8 mouse cellular contexts compared by ENCODE assay signal in the genomic region with DNA sequence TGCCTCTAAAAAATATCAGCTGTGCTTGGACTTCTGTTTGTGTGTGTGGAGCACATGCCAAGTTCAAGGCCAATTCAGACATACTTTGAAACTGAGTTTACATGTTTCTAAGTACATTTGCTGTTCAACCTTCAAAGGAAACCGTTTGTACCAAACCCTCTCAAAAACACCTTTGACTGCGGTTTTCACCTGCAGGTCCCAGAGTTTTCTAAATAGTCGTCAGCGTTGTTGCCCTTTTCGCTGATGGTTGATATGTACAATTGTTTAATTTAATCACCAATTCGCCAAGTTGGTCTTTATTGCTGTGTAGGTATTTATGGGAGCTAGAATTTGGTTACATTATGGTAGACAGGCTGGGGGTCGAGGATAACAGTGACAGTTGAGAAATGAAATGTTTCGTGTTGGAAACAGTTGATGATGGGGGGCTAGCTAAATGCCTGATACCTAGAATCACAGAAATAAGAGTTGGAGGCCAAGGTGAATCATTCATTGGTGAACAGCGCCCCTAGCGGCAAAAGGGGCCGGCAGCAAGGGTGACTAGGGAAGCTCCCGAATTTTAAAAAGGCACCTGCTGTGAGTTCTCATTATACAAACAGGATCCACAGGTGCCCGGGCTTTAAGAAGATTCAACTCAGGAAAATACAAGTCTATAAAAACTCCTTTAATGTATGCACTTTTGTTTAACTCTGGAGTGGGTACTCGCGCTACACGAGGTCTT. TPM values are rescaled to one million over a fixed set of nuclear protein-coding genes. Genes with fewer than 3 reads are reported as not detected.
DNase-seq lines count a peak whose midpoint lies in the region; ATAC-seq and TF ChIP-seq lines count a peak whose summit lies in the region.

No protein-coding gene starts in this region.

- peaks cover 7% of the 10 kb centered on the region; the same call in 1 of the 2 replicates for H3K27me3 ChIP-seq in hindbrain, embryonic 15.5 days
- H3K27me3 ChIP-seq in lung, postnatal 0 days (replicated peaks; ENCODE audit: insufficient read depth, low read length), result no peaks in the 10 kb centered on the region

- no peaks in the 10 kb centered on the region for H3K36me3 ChIP-seq in hindbrain, embryonic 15.5 days
- no peaks in the 10 kb centered on the region for H3K36me3 ChIP-seq in lung, postnatal 0 days (ENCODE audit: insufficient read depth, low read length)

- H3K9ac ChIP-seq in hindbrain, embryonic 15.5 days, result no peak overlapping the region
- H3K9ac ChIP-seq in lung, postnatal 0 days (replicated peaks; ENCODE audit: low read depth), result no peak overlapping the region

- peaks cover 25% of the 10 kb centered on the region for H3K4me1 ChIP-seq in hindbrain, embryonic 15.5 days (replicated peaks)
- peaks cover 25% of the 10 kb centered on the region; the same call in 1 of the 2 replicates for H3K4me1 ChIP-seq in lung, postnatal 0 days (ENCODE audit: insufficient read depth, low read depth, low read length)

- no peaks in the 10 kb centered on the region for H3K9me3 ChIP-seq in hindbrain, embryonic 15.5 days
- no peaks in the 10 kb centered on the region for H3K9me3 ChIP-seq in lung, postnatal 0 days (ENCODE audit: low read length)

- intact Hi-C loops in gastrocnemius, adult 2 months (cut with DNase I), result loop anchor here (1.0 to 10.0 kb wide), 3 partner anchors 124 to 367 kb away; no protein-coding TSS in a partner anchor

- peak; percentile 24; the same call in 1 of the 2 replicates for TF ChIP-seq EP300 in lung, postnatal 0 days (IDR thresholded peaks at IDR 0.05)

- ATAC-seq in common myeloid progenitor, adult 5-6 weeks (replicated peaks; ENCODE audit: low read depth, poor library complexity, severe bottlenecking), result peak; percentile 68; the same call in 1 of the 2 replicates
- ATAC-seq in hindbrain, embryonic 15.5 days (ENCODE audit: low FRiP score, low read depth), result no peak
- no peak for ATAC-seq in lung, postnatal 0 days

- no peak overlapping the region for H3K27ac ChIP-seq in gastrocnemius, adult 2 months
- no peak overlapping the region; the same call in 1 of the 2 replicates for H3K27ac ChIP-seq in hindbrain, embryonic 15.5 days (replicated peaks)
- no peak overlapping the region for H3K27ac ChIP-seq in lung, postnatal 0 days (ENCODE audit: low read length)

- DNase-seq in adrenal gland, adult 2 months, result peak; percentile 82
- peak; percentile 82 for DNase-seq in gastrocnemius, adult 2 months
- DNase-seq in layer of hippocampus, postnatal 25 days (ENCODE audit: extremely low spot score in 1 of 2, low spot score in 1 of 2), result peak; percentile 85 to 98
- DNase-seq in lung, postnatal 0 days (ENCODE audit: low spot score), result peak; percentile 79
- DNase-seq in retina, adult 2 months (ENCODE audit: low read depth, low spot score), result peak; percentile 40
- DNase-seq in urinary bladder, postnatal 14 days (ENCODE audit: low spot score), result peak; percentile 87

- TF ChIP-seq CTCF in gastrocnemius, adult 2 months (IDR thresholded peaks at IDR 0.05), result peak; percentile 94
- TF ChIP-seq CTCF in lung, postnatal 0 days (IDR thresholded peaks at IDR 0.05), result peak; percentile 85

- 30% methylated on average over 16 of the region's 16 CpGs for WGBS in hindbrain, embryonic 15.5 days
- 20% methylated on average over 16 of the region's 16 CpGs for WGBS in lung, postnatal 0 days

- H3K4me3 ChIP-seq in gastrocnemius, adult 2 months, result peak overlapping the region; percentile 83
- peak overlapping the region; percentile 75 for H3K4me3 ChIP-seq in hindbrain, embryonic 15.5 days
- peak overlapping the region; percentile 68 for H3K4me3 ChIP-seq in lung, postnatal 0 days (ENCODE audit: low read depth, low read length)

- peak overlapping the region; percentile 99 for H3K4me2 ChIP-seq in hindbrain, embryonic 15.5 days
- H3K4me2 ChIP-seq in lung, postnatal 0 days (replicated peaks; ENCODE audit: low read depth, low read length), result peak overlapping the region; percentile 99

RNA-seq across cellular contexts. Expression of a gene that starts 8.3 kb away (rescaled TPM):
- 10 to 100 TPM in 1 of 2 experiments, 1 to 10 TPM in 1; 6.2 to 21.7 TPM for total RNA-seq in adrenal gland, adult 2 months (2021)
- polyA plus RNA-seq in adrenal gland, adult 2 months (2012; rRNA removed), result 2.3 and 4.7 TPM in 2 replicates
- total RNA-seq in common myeloid progenitor, adult 5-6 weeks (2017), result 0.05 TPM in 1 of 2 replicates, not detected in the other
- total RNA-seq in gastrocnemius, adult 2 months (2021), result under 1 TPM; 0.31 to 0.78 TPM
- 4.8 TPM in 2 replicates for polyA plus RNA-seq in hindbrain, embryonic 15.5 days (2015; fragmentation: Nextera tagmentation; extraction: Ambion mirVana)
- 1 to 10 TPM; 8.1 to 8.7 TPM for total RNA-seq in layer of hippocampus, postnatal 25 days (2021)
- polyA plus RNA-seq in lung, postnatal 0 days (2015; fragmentation: Nextera tagmentation; extraction: Ambion mirVana), result 2.5 and 2.6 TPM in 2 replicates

Comparison
In these comparisons a context has a peak if more than half of its experiments do, and no peak if none do; other contexts are left out.
1. DNase-seq: peak in every context shown above with its lines; median percentile 92 in layer of hippocampus, postnatal 25 days; 87 in urinary bladder, postnatal 14 days; 82 in adrenal gland, adult 2 months; 82 in gastrocnemius, adult 2 months; 79 in lung, postnatal 0 days; 40 in retina, adult 2 months.